Mouse (Mus musculus) liver, adult 2 months (tissue): ENCODE data around the gene Zfp592. TPM values are rescaled to one million over a fixed set of nuclear protein-coding genes. Genes with fewer than 3 reads are reported as not detected.

Experiments used
- DNase-seq: peaks from one replicate; pipeline ENCODE4 v3.0.0-alpha.2; 2011; ENCODE audit warnings: low read depth, low spot score; ENCODE audit errors: extremely low read depth
- H3K27ac ChIP-seq: fragments of 200-500 bp; replicated peaks from 2 replicates; pipeline ENCODE4 v1.5.1; 2012; ENCODE audit warnings: low read depth, mild to moderate bottlenecking, control low read depth, inconsistent platforms, low read length; ENCODE audit not compliant: insufficient read depth
- H3K27me3 ChIP-seq: fragments of 200-500 bp; 2 replicates; pipeline ENCODE4 v1.6.1; 2012; ENCODE audit warnings: mild to moderate bottlenecking, moderate library complexity, low read length, inconsistent platforms; ENCODE audit not compliant: control insufficient read depth, insufficient read depth
- H3K36me3 ChIP-seq: fragments of 200-500 bp; 2 replicates; pipeline ENCODE4 v1.6.1; 2012; ENCODE audit warnings: low read length, inconsistent platforms; ENCODE audit not compliant: control insufficient read depth, insufficient read depth
- H3K4me1 ChIP-seq: fragments of 200-500 bp; 2 replicates; pipeline ENCODE4 v1.6.1; 2011; ENCODE audit warnings: low read length; ENCODE audit not compliant: control insufficient read depth, insufficient read depth
- H3K4me3 ChIP-seq: fragments of 200-500 bp; 2 replicates; pipeline ENCODE4 v1.5.1; 2011; ENCODE audit warnings: low read depth, mild to moderate bottlenecking, control low read depth, low read length, moderate library complexity; ENCODE audit not compliant: insufficient read depth
- H3K79me2 ChIP-seq: fragments of 200-500 bp; 2 replicates; pipeline ENCODE4 v1.6.1; 2012; ENCODE audit warnings: inconsistent platforms, mild to moderate bottlenecking, low read length, moderate library complexity; ENCODE audit not compliant: control insufficient read depth, insufficient read depth
- H3K9ac ChIP-seq: fragments of 200-500 bp; 2 replicates; pipeline ENCODE4 v1.6.1; 2012; ENCODE audit warnings: low read depth, mild to moderate bottlenecking, control low read depth, inconsistent platforms, low read length
- CTCF ChIP-seq: fragments of 200-500 bp; IDR thresholded peaks from 2 replicates; pipeline ENCODE4 v1.5.1; 2011; ENCODE audit warnings: low read depth, low read length, control low read depth
- POLR2A ChIP-seq: fragments of 200-500 bp; IDR thresholded peaks from 2 replicates; pipeline ENCODE4 v1.6.1; 2011; ENCODE audit warnings: low read length, control low read depth; ENCODE audit not compliant: insufficient read depth; ENCODE audit errors: extremely low read depth
- WGBS: fragments of 180-500 bp; shearing (Covaris S2); methylation state at CpG from one replicate; pipeline ENCODE4 v1.1.7; 2018; 5-methylcytosine and 5-hydroxymethylcytosine counted together
- polyA plus RNA-seq: library from polyadenylated mRNA; depleted of rRNA; stranded (reverse); fragments of >200 nt; gene quantifications from 2 replicates; pipeline ENCODE4 v1.2.3, GENCODE M21; 2012
- total RNA-seq: library from RNA; depleted of rRNA; stranded (reverse); fragments of >200 nt; gene quantifications from 2 replicates; pipeline ENCODE4 v1.2.3, GENCODE M21; 2014

Gene Zfp592
- total and polyA plus RNA-seq, 2 experiments = 6.7 to 11.3 TPM

- DNase-seq = no peak
- WGBS = 94% methylated on average over 2 of the region's 2 CpGs
- no peak overlapping the region for H3K9ac ChIP-seq
Measured at GRCm38 (mm10) chr7:81039711-81040110, 46.2 kb downstream of the Zfp592 start.

GRCm38 (mm10) chr7:81043023-81043620, 49.6 kb downstream of the Zfp592 start:
- Histone ChIP-seq H3K4me3 (no peak overlapping the region), H3K36me3 (peaks cover 31% of the 10 kb centered on the region), H3K79me2 (no peaks in the 10 kb centered on the region), H3K4me1 (no peaks in the 10 kb centered on the region), H3K9ac (no peak overlapping the region), H3K27ac (no peak overlapping the region), H3K27me3 (no peaks in the 10 kb centered on the region)
- TF ChIP-seq POLR2A (no peak), CTCF (no peak)
- WGBS = 86% methylated on average over 5 of the region's 5 CpGs
- no peak for DNase-seq

More at GRCm38 (mm10) chr7:81039711-81040110, 46.2 kb downstream of the Zfp592 start:
- no peak for TF ChIP-seq POLR2A
- no peak for TF ChIP-seq CTCF
- no peaks in the 10 kb centered on the region for H3K4me1 ChIP-seq
- no peak overlapping the region for H3K27ac ChIP-seq
- no peak overlapping the region for H3K4me3 ChIP-seq
- no peaks in the 10 kb centered on the region for H3K27me3 ChIP-seq
- H3K79me2 ChIP-seq = no peaks in the 10 kb centered on the region
- peaks cover 52% of the 10 kb centered on the region for H3K36me3 ChIP-seq

- TF ChIP-seq POLR2A (no peak), CTCF (no peak)
- Histone ChIP-seq H3K4me1 (no peaks in the 10 kb centered on the region), H3K4me3 (no peak overlapping the region), H3K79me2 (no peaks in the 10 kb centered on the region), H3K36me3 (peaks cover 4% of the 10 kb centered on the region; the same call in 1 of the 2 replicates), H3K9ac (no peak overlapping the region), H3K27ac (no peak overlapping the region), H3K27me3 (no peaks in the 10 kb centered on the region)
- DNase-seq = no peak
- 97% methylated on average over 3 of the region's 3 CpGs for WGBS
Measured at GRCm38 (mm10) chr7:81047847-81048246, 54.4 kb downstream of the Zfp592 start.

GRCm38 (mm10) chr7:81048513-81048912, 55.0 kb downstream of the Zfp592 start:
- TF ChIP-seq POLR2A (no peak), CTCF (no peak)
- no peaks in the 10 kb centered on the region for H3K27me3 ChIP-seq
- no peak overlapping the region for H3K9ac ChIP-seq
- peak; percentile 71 for DNase-seq
- H3K4me3 ChIP-seq = no peak overlapping the region
- no peak overlapping the region for H3K27ac ChIP-seq
- H3K4me1 ChIP-seq = no peaks in the 10 kb centered on the region
- H3K36me3 ChIP-seq = peaks cover under 1% of the 10 kb centered on the region; the same call in 1 of the 2 replicates
- 49% methylated on average over 2 of the region's 2 CpGs for WGBS
- no peaks in the 10 kb centered on the region for H3K79me2 ChIP-seq

GRCm38 (mm10) chr7:81049966-81050365, 56.5 kb downstream of the Zfp592 start:
- Histone ChIP-seq H3K27ac (no peak overlapping the region), H3K36me3 (no peaks in the 10 kb centered on the region), H3K9ac (no peak overlapping the region), H3K27me3 (no peaks in the 10 kb centered on the region), H3K4me3 (no peak overlapping the region), H3K79me2 (no peaks in the 10 kb centered on the region), H3K4me1 (no peaks in the 10 kb centered on the region)
- TF ChIP-seq POLR2A (no peak), CTCF (no peak)
- DNase-seq = no peak
- 80% methylated on average over 5 of the region's 5 CpGs for WGBS

- Histone ChIP-seq H3K4me3 (no peak overlapping the region), H3K36me3 (no peaks in the 10 kb centered on the region), H3K79me2 (no peaks in the 10 kb centered on the region), H3K27ac (no peak overlapping the region), H3K4me1 (no peaks in the 10 kb centered on the region), H3K27me3 (no peaks in the 10 kb centered on the region), H3K9ac (no peak overlapping the region)
- no peak for TF ChIP-seq POLR2A
- no peak for TF ChIP-seq CTCF
- DNase-seq = no peak
- 86% methylated on average over 11 of the region's 11 CpGs for WGBS
Measured at GRCm38 (mm10) chr7:81055709-81056370, 62.4 kb downstream of the Zfp592 start.
